Mouse (Mus musculus): ENCODE measurements around the gene Vars.

Gene Vars

GRCm38 (mm10) chr17:35048149-35048931 lies 47.6 kb downstream of the Vars start:
- DNase-seq (ENCODE audit: low read depth): no peak

- DNase-seq (ENCODE audit: low read depth): no peak
These were observed 48.2 kb downstream of the Vars start for GRCm38 (mm10) chr17:35048932-35049440.

GRCm38 (mm10) chr17:35049561-35050016 lies 48.8 kb downstream of the Vars start, which contains the start of gene Clic1:
TSS of gene Clic1 (plus strand) at chr17:35049966.
- no peak for DNase-seq (ENCODE audit: low read depth)

- DNase-seq (ENCODE audit: low read depth): no peak
These were observed 49.5 kb downstream of the Vars start for GRCm38 (mm10) chr17:35050126-35050750.

- peak; percentile 90 for DNase-seq (ENCODE audit: low read depth)
These were observed 50.6 kb downstream of the Vars start for GRCm38 (mm10) chr17:35051156-35052086.

GRCm38 (mm10) chr17:35052271-35052798 lies 51.5 kb downstream of the Vars start:
- DNase-seq (ENCODE audit: low read depth): no peak

GRCm38 (mm10) chr17:35055691-35056495 lies 55.1 kb downstream of the Vars start:
- no peak for DNase-seq (ENCODE audit: low read depth)

- DNase-seq (ENCODE audit: low read depth): no peak
These were observed 56.3 kb downstream of the Vars start for GRCm38 (mm10) chr17:35057090-35057489.

GRCm38 (mm10) chr17:35058316-35058715 lies 57.5 kb downstream of the Vars start:
- no peak for DNase-seq (ENCODE audit: low read depth)

GRCm38 (mm10) chr17:35058911-35059892 lies 58.4 kb downstream of the Vars start, which contains the start of gene Ddah2:
TSS of gene Ddah2 (plus strand) at chr17:35059035.
- no peak for DNase-seq (ENCODE audit: low read depth)

- DNase-seq (ENCODE audit: low read depth): no peak
These were observed 59.3 kb downstream of the Vars start for GRCm38 (mm10) chr17:35060071-35060470.

- DNase-seq (ENCODE audit: low read depth): no peak
These were observed 60.0 kb downstream of the Vars start for GRCm38 (mm10) chr17:35060737-35061297.

- no peak for DNase-seq (ENCODE audit: low read depth)
These were observed 60.5 kb downstream of the Vars start for GRCm38 (mm10) chr17:35061299-35061698.

- no peak for DNase-seq (ENCODE audit: low read depth)
These were observed 62.7 kb downstream of the Vars start for GRCm38 (mm10) chr17:35063466-35063865.

- DNase-seq (ENCODE audit: low read depth): no peak
These were observed 63.6 kb downstream of the Vars start for GRCm38 (mm10) chr17:35064378-35064877.

GRCm38 (mm10) chr17:35064951-35065947 lies 64.5 kb downstream of the Vars start, which contains the start of gene Ly6g6c:
TSS of gene Ly6g6c (plus strand) at chr17:35065388.
- no peak for DNase-seq (ENCODE audit: low read depth)
